Mouse (Mus musculus) hindbrain, embryonic 15.5 days (tissue): ENCODE data around the gene Slc27a2. TPM values are rescaled to one million over a fixed set of nuclear protein-coding genes. Genes with fewer than 3 reads are reported as not detected.

Experiments
- ATAC-seq: fragments of 200-750 bp; cut with Nextera tagmentation; 2 replicates; pipeline ENCODE4 v1.8.0; 2017; ENCODE audit warnings: low read depth, moderate number of reproducible peaks, moderate TSS enrichment; ENCODE audit not compliant: low FRiP score
- H3K27ac ChIP-seq: fragments of 300-500 bp; sonication (generic); replicated peaks from 2 replicates; pipeline ENCODE4 v1.5.1; 2015; ENCODE audit warnings: mild to moderate bottlenecking, inconsistent platforms
- H3K27me3 ChIP-seq: fragments of 300-500 bp; sonication (generic); 2 replicates; pipeline ENCODE4 v1.6.1; 2015; ENCODE audit warnings: control low read depth, inconsistent platforms
- H3K36me3 ChIP-seq: fragments of 300-500 bp; sonication (generic); 2 replicates; pipeline ENCODE4 v1.6.1; 2015; ENCODE audit warnings: control low read depth, inconsistent platforms
- H3K4me1 ChIP-seq: fragments of 300-500 bp; sonication (generic); replicated peaks from 2 replicates; pipeline ENCODE4 v1.6.1; 2015; ENCODE audit warnings: control low read depth, inconsistent platforms
- H3K4me2 ChIP-seq: fragments of 300-500 bp; sonication (generic); 2 replicates; pipeline ENCODE4 v1.6.1; 2015; ENCODE audit warnings: moderate library complexity, mild to moderate bottlenecking, inconsistent platforms
- H3K4me3 ChIP-seq: fragments of 300-500 bp; sonication (generic); 2 replicates; pipeline ENCODE4 v1.5.1; 2015; ENCODE audit warnings: mild to moderate bottlenecking, inconsistent platforms
- H3K9ac ChIP-seq: fragments of 300-500 bp; sonication (generic); 2 replicates; pipeline ENCODE4 v1.6.1; 2015; ENCODE audit warnings: inconsistent platforms
- H3K9me3 ChIP-seq: fragments of 300-500 bp; sonication (generic); 2 replicates; pipeline ENCODE4 v1.6.1; 2016; ENCODE audit warnings: control low read depth, inconsistent platforms
- WGBS: fragments of 180-500 bp; shearing (Covaris S2); methylation state at CpG from one replicate; pipeline ENCODE4 v1.1.7; 2015; 5-methylcytosine and 5-hydroxymethylcytosine counted together
- polyA plus RNA-seq: library from polyadenylated mRNA; unstranded; fragments of >200 nt; fragmentation: Nextera tagmentation; extraction: Ambion mirVana; gene quantifications from 2 replicates; pipeline ENCODE4 v1.2.1, GENCODE M21; 2015

The Slc27a2 gene
- polyA plus RNA-seq, 1 experiment from 2014 or later, result 10.5 TPM

DNA sequence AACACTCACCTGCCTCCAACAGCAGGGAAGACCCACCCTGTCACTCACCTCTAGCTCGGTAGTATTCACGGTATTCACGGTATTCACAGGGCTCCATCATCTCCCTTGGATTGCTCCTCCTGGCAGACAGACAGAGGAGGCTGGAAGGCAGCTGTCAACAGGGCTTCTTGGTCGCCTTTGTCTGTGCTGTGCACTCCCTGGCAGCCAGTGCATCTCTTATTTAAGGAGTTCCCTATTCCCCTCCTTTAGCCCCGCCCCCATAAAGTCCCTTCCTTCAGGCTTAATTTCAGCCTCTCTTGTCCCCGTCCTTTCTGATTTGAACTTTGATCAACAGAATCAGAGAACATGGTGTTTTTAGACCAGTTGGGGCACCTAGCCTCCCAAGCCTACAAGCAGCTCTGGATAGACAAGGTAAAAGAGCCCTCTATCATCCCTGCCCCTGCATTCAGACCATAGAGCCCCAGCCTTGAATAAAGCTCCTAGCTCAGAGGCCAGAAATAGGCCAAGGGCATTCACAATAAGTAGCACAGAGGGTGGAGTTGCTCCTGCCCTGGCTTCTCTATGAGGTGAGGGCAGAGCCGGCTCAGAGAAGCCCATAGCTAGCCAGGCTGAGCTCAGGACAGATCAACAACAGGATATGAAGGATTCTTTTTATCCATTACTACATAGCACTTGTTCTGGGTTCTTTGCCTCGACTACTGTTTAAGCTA, 66.4 kb downstream of the Slc27a2 start:
- Histone ChIP-seq H3K36me3 (no peaks in the 10 kb centered on the region), H3K27ac (no peak overlapping the region), H3K4me1 (no peaks in the 10 kb centered on the region), H3K4me3 (no peak overlapping the region), H3K4me2 (no peak overlapping the region), H3K27me3 (no peaks in the 10 kb centered on the region), H3K9me3 (no peaks in the 10 kb centered on the region), H3K9ac (no peak overlapping the region)
- ATAC-seq, result no peak
- 25% methylated on average over 8 of the region's 8 CpGs for WGBS

DNA sequence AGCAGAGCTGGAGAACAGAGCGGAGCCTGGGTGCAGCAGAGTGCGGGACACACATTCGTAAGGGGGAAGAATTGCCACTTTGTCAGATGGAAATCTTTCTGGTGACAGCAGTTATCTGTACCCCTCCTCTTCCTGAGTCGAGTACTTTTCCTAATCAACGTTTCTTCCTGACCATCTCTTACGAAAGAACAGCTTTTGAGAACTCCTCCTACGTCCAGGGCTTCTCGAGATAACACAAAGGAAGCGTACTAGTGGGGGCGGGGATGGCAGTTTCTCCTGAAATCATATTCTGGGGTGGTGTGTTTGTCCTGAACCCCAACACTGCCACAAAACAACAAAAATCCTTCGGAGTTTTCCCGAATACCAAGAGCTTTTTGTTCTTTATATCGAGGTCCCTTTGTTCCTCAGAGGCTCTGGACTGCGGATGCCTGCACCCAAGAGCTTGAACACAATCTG, 67.1 kb downstream of the Slc27a2 start, which contains the start of gene Hdc:
Gene Hdc, minus strand, starts transcription at position 51 of the 456 bp plus-strand sequence.
- H3K27ac ChIP-seq, result no peak within 1 kb of the TSS
- no peak for ATAC-seq
- no peak within 1 kb of the TSS for H3K4me2 ChIP-seq
- H3K9ac ChIP-seq, result no peak within 1 kb of the TSS
- WGBS, result 78% methylated on average over 14 of the region's 14 CpGs
- no peaks in the 10 kb centered on the region for H3K27me3 ChIP-seq
- no peaks in the 10 kb centered on the region for H3K36me3 ChIP-seq
- no peaks in the 10 kb centered on the region for H3K9me3 ChIP-seq
- no peak within 1 kb of the TSS for H3K4me3 ChIP-seq
- H3K4me1 ChIP-seq, result no peaks in the 10 kb centered on the region

DNA sequence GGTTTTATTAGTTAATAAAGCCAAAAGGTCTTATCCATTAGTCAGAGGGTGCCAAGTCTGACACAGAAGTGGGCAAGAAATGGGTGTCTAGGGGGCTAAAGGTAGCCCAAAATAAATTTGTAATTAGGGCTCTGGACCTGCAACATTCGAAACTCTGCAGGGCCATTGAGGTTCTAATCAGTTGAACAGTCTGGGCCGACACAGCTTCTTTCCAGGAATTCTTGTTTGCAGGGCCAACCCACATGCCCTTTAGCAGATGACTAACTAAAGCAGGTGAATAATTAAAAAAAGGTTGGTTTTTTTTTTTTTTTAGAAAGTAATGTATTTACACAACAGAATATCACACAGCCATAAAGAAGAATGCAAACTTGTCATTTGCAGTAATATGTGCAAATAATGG, 70.2 kb downstream of the Slc27a2 start:
- WGBS, result 84% methylated on average over 2 of the region's 2 CpGs

DNA sequence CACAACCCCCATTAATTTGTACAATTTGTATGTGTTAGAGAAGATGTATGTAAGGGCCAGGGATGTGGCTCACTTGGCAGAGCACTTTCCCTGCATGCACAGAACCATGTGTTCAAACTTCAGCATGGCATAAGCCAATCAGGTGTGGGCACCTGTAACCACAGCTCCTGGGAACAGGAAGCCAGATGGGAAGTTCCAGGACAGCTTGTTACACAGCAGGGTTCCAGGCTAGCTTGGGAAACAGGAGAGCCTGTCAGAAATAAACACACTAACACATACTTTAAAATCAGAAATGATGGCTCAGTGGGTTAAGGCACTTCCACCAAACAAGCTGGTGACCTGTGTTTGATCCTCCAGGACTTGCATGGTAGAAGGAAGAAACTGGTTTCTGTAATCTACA, 70.9 kb downstream of the Slc27a2 start:
- Histone ChIP-seq H3K4me2 (no peak overlapping the region), H3K27me3 (no peaks in the 10 kb centered on the region), H3K4me1 (no peaks in the 10 kb centered on the region), H3K36me3 (no peaks in the 10 kb centered on the region), H3K9me3 (no peaks in the 10 kb centered on the region), H3K4me3 (no peak overlapping the region), H3K27ac (no peak overlapping the region), H3K9ac (no peak overlapping the region)
- ATAC-seq, result no peak

More for the DNA sequence above, 70.2 kb downstream of the Slc27a2 start:
- Histone ChIP-seq H3K27me3 (no peaks in the 10 kb centered on the region), H3K36me3 (no peaks in the 10 kb centered on the region), H3K4me2 (no peak overlapping the region), H3K4me1 (no peaks in the 10 kb centered on the region), H3K9me3 (no peaks in the 10 kb centered on the region), H3K9ac (no peak overlapping the region), H3K4me3 (no peak overlapping the region), H3K27ac (no peak overlapping the region)
- ATAC-seq, result no peak

- WGBS, result 88% methylated on average over 9 of the region's 9 CpGs
These were observed 76.3 kb downstream of the Slc27a2 start for GRCm38 (mm10) chr2:126628455-126628995.

GRCm38 (mm10) chr2:126633165-126633564, 81.0 kb downstream of the Slc27a2 start:
- ATAC-seq, result no peak
- 97% methylated on average over 2 of the region's 2 CpGs for WGBS
- H3K4me3 ChIP-seq, result no peak overlapping the region
- no peak overlapping the region for H3K4me2 ChIP-seq
- H3K9ac ChIP-seq, result no peak overlapping the region
- H3K27me3 ChIP-seq, result no peaks in the 10 kb centered on the region
- H3K9me3 ChIP-seq, result no peaks in the 10 kb centered on the region
- no peak overlapping the region for H3K27ac ChIP-seq
- H3K36me3 ChIP-seq, result peaks cover 25% of the 10 kb centered on the region
- H3K4me1 ChIP-seq, result no peaks in the 10 kb centered on the region

More at GRCm38 (mm10) chr2:126628455-126628995, 76.3 kb downstream of the Slc27a2 start:
- H3K4me3 ChIP-seq, result no peak overlapping the region
- H3K4me2 ChIP-seq, result no peak overlapping the region
- H3K4me1 ChIP-seq, result no peaks in the 10 kb centered on the region
- no peaks in the 10 kb centered on the region for H3K9me3 ChIP-seq
- no peak overlapping the region for H3K27ac ChIP-seq
- no peak for ATAC-seq
- no peak overlapping the region for H3K9ac ChIP-seq
- H3K27me3 ChIP-seq, result no peaks in the 10 kb centered on the region
- peaks cover 20% of the 10 kb centered on the region for H3K36me3 ChIP-seq

GRCm38 (mm10) chr2:126635939-126636823, 84.0 kb downstream of the Slc27a2 start:
- H3K4me1 ChIP-seq, result no peaks in the 10 kb centered on the region
- H3K36me3 ChIP-seq, result peaks cover 31% of the 10 kb centered on the region
- no peak overlapping the region for H3K4me2 ChIP-seq
- 86% methylated on average over 12 of the region's 12 CpGs for WGBS
- H3K27ac ChIP-seq, result no peak overlapping the region
- H3K9ac ChIP-seq, result no peak overlapping the region
- no peaks in the 10 kb centered on the region for H3K27me3 ChIP-seq
- no peaks in the 10 kb centered on the region for H3K9me3 ChIP-seq
- ATAC-seq, result no peak
- no peak overlapping the region for H3K4me3 ChIP-seq

Other genes starting within 250 kb of the Slc27a2 start
- 0.08 and 0.12 TPM in 2 replicates for gene Atp8b4, start 51.7 kb upstream of the Slc27a2 start, polyA plus RNA-seq
- gene Hdc, start 66.9 kb downstream of the Slc27a2 start, polyA plus RNA-seq, result 0.98 and 1.7 TPM in 2 replicates
- 37.3 and 45.1 TPM in 2 replicates for gene Gabpb1, start 123.9 kb downstream of the Slc27a2 start, polyA plus RNA-seq
- gene Usp8, start 154.9 kb downstream of the Slc27a2 start, polyA plus RNA-seq, result 28.9 and 29.6 TPM in 2 replicates
- gene Usp50, start 231.1 kb downstream of the Slc27a2 start, polyA plus RNA-seq, result 2.0 and 2.4 TPM in 2 replicates